Mouse (Mus musculus) lung, postnatal 36 days (tissue): ENCODE results near the gene Far1.

Source experiments
- DNase-seq: peaks from one replicate; pipeline ENCODE4 v3.0.0; 2022; ENCODE audit warnings: mixed read lengths

Far1 gene

DNA sequence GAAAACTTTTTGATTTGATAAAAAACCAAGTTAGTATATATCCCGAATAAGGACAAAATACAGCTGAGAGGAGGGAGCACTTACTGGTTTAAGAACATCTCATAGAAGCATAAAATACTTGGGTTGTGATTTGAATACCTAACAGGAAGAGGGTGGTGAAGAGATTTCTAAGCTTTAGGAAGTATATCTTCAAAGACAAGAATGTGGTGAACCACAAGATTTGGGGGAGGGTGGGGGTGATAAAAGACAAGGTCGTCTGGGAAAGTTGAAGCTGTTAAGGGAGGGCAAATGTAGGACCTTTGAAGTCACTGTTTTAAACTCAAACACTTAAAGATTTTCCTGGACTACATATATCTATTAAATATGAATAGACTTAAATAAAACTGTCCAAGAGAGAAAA, 59.1 kb downstream of the Far1 start:
- DNase-seq: no peak

DNA sequence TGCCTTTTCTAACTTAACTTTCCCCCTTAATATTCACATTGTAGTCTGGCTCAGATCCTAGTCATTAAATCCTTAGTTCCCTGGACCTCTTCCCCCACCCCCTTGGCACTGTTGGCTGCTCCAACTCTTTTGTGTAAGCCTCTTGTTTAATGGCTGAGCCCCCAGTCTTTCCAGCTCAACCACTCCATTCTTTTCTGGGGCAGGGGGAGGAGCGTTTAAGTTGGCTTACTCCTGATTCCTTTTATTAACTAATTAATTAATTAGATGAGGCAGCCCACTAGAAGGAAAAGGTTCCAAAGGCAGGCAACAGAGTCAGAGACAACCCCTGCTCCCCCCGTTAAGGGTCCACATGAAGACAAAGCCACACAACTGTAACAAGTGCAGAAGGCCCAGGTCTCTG, 68.5 kb downstream of the Far1 start:
- DNase-seq: no peak

DNA sequence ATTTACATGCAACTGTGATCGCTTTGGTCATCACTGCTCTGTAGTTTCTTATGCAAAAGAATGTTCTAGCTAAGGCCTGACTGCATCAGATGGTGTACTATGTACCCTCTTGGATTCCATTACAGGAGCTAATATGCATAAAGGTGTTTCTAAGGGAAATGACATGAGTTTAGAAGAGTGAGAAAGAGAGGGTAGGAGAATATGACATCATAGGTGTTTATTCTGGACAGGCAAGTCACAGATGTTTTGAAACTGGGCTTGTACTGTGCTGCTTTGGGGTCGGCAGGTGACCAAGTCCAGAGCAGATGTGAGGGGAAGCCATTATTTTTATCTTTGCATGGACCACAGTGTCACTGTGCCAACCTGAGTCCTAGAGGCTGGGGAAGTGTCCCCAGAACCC, 75.6 kb downstream of the Far1 start:
- no peak for DNase-seq

DNA sequence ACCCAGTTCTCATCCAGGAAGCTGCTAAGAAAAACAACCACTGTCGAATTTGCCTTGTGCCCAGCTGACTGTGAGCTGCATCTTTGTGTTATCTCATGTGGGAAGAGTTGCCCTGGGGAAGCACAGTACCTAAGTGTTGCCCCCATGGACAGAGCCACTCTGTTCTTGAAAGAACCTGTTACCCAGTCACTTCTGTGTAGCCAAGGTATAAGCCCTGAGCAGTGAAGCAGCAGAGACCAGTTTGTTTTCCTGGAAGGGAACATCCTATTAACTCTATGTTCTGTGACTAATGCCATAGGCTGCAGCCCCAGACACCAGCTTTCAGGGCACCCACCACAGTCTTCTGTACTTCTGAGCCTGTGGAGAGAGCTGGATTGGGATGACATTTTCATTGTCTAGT, 76.7 kb downstream of the Far1 start:
- DNase-seq: no peak

DNA sequence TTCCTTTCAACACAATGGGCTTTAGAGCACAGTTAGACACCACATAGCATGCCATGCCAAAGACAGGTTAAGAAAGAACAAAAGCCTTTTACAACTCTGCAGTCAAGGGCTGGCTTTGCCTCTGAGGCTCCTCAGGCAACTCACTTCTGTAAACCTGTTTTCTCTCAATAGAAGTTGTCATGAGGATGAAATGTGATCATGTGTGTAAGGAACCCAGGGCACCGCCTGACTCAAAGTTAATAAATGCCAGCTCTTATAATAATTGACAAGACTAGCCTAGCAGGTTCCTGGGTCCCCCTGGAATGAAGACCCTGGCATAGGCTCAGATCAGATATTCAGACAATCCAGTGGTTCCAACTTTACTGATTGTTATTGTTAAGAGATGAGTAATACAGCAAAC, 77.5 kb downstream of the Far1 start:
- DNase-seq: peak; percentile 23

DNA sequence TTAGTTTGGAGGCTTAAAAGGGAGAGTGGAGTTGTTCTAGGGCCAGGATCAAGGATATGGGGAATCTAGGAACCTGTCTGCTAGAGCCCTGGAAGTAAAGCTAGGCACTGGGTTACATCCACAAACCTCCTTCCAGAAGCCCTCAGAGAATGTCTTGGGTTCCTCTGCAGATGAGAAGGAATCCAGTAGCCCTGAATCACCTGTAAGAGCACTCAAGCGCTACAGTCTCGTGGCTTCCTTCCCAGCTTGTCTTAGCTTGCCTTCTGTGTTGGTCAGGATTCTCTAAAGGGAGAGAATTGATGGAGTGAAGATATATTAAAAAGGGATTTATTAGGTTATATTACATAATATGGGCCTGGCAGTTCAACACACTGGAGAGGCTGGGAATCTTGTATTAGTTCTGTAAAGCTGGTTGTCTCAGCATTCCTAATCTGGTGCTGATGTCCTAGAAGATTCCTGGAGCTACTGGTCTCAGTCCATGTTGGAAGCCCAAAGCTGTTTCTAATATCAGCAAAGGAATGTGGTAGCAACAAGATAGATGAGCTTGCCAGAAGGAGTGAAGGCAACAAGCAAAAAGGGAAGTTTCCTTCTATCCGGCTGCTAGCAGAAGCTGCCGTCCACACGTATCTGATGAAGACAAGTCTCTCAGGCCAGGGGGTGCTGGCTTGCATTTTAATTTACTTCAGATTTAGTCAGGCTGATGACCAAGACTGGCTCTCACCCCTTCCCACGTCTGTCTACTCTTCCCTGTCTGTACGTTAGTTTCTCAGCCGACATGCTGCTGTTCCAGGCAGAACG, 78.1 kb downstream of the Far1 start:
- DNase-seq: no peak

DNA sequence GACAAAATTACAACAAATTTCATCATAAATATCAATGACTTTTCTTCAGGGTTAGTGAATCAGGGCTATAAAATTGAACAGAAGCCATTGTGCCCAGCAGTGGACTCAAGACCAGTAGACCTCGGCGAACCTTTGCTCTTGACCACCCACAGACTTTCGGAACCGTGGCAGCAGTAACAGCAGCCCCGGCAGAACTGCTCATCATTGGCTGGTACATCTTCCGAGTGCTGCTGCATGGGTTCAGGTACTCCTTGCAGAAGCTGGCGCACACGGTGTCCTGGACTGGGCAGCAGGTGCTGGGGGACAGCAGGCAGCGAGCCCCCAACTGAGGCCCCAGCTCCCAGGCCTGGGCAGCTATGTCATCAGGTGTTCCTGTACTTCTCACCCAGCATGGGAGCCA, 79.1 kb downstream of the Far1 start:
- no peak for DNase-seq

DNA sequence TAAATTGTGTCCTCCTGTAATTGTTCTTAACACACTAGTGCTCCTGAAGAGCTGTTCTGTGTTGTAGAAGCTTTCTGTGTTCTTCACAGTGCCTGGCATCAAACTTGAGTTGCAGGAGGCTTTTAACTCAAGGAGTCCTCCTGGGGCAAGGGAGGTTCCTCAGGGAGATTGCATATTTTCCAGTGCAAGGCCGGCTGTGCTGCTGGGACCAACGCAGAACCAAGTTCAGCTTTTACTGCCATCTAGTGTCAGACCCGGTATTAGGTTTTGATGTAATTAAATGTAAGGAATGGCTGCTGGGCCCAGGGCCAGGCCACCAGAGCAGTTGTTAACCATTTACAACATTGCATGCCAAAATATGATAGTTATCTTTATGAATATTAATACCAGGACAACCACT, 80.7 kb downstream of the Far1 start:
- peak; percentile 87 for DNase-seq

DNA sequence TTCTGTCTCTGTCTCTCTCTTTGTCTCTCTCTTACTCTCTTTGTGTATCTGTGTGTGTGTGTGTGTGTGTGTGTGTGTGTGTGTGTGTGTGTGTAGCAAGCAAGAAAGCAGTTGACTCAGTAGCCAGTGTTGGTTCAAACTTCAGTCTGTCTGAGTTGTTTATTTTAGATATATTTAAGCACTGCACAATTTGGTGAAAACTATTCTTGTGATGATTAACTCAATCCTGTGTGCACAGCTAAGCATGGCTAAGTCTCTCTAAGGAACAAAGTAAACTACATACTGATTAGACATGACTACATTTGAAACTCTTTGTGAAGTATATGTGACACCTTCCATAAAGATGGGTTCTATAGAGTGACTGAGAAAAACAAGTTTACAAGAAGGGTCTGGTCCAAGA, 83.6 kb downstream of the Far1 start:
- DNase-seq: no peak

DNA sequence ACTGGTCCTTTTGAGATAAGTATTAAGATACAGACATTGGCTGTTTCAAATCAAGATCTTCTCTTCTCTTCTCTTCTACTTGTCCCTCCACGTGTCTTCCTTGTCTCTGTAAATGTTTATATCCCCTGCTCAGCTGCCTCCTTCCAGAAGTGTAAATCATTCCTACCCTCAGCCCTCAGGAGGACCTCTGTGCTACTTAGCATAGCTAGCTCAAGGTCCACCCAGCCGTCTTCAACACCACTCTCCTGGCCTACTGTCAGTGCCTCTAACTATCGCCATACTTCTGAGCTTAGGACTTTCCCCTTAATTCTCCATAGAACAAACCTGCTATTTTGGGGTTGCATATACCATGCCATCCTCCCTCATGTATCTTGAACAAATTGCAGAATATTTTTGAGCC, 88.2 kb downstream of the Far1 start:
- no peak for DNase-seq

DNA sequence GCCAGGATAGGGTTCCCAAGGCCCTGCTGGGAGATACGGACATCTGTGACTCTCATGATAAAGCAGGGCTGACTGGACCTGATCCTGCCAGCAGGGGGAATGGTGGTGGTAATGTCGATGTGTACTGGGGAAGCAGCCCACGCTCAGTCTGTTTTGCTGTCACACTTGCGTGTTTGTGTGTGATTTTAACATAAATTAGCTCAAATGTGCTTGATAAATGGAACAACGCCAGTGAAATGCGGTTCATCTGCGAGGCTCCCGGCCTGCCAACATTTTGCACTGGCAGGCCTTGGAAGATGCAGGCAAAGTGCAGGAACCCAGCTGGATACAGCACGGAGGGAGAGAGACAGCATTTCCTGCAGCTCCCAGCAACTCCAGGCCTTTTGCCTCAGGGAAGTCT, 94.3 kb downstream of the Far1 start:
- DNase-seq: no peak

DNA sequence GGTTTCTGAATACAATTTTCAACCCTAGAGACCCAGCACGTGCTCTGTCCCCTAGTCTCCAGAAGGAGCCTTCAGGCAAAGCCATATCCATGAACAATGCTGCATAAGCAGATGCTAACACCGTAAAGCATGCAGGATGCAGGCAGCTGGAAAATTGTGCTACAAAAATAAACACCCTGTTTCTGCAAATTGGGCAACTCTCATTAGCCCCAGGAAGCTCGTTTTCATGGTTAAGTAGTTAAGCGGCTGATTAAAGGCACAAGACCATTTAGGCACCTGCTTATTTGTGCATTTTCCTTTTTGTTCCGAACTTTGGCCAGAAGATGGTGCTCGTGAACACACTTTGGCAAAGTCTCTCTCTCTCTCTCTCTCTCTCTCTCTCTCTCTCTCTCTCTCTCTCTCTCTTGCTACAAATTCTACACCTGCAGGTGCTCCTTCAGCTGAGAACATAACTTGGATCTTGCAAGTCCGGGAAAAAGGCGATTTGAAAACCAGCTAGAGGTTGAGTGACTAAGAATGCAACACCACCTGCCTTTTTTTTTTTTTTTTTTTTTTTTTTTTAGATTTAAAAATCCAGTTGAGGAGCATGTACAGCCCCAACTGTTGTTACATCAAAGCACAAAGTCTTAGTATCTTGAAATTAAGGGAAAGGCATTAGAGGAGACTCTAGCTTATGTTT, 95.5 kb downstream of the Far1 start:
- DNase-seq: peak; percentile 71

DNA sequence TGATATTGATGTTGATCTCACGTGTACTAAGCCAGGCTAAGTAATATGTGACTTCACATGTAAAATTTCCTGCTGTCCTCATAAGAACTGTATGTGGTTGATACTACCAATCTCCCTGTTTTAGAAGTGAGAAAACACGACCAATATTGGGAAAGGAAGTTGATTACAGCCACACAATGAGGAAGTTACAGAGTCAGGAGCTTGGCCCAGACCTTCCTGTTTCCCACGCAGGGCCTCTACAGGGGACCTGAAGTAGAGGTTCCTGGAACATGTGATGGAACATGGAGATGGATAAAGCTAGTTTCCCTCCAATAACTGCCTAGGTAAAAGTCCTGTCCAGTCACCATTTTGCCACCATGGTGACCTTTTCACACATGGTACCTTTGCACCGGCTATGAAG, 99.0 kb downstream of the Far1 start:
- DNase-seq: peak; percentile 34

DNA sequence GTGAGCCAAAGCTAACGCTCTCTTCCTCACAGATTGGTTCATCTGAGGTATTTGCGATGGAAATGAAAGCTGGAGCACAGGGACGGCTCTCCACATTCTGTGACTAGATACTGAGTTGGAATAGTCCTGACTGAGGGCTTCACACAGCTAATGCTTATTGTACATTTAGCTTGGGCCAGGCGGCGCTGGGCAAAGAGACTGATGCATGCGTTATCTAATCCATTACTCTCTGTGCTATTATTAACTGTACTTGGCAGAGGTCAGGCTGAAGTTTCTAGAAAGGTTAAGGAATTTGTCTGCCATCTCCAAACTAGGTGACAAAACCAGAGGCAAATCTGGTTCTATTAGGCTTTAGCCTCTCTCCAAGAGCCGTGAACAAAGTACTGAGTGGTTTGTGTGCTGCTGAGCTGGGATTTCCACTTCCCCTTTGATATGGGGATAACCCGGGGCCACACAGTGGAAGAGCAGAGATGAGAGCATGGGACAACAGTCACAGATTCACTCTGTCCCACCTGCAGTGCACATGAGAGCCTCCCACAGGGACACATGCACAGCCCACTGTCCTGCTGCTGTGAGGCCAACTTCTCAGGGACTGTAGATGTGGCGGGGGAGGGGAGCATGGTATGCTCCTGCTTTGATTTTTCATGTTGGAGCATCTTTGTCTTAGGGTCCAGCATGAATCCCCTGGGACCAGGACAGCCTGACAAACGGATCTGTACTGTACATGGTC, 100.7 kb downstream of the Far1 start:
- no peak for DNase-seq

DNA sequence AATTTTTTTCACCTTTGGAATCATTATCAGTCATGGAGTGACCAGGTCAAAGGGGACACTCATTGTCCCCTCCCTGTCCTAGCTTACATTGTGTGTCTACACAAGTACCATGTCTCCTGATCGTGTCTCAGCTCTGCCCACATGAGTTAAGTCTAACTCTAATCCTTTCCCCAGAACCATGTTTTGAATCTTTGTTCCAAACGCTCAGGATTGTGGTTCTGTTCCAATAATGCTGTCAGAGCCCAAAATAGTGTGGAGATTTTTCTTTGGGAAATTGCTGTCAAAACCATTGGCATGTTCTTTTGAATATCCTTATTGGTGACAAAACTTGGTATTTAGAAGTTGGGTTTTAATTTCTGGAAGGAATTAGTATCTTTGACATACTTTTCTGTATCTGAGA, 105.5 kb downstream of the Far1 start:
- DNase-seq: no peak

DNA sequence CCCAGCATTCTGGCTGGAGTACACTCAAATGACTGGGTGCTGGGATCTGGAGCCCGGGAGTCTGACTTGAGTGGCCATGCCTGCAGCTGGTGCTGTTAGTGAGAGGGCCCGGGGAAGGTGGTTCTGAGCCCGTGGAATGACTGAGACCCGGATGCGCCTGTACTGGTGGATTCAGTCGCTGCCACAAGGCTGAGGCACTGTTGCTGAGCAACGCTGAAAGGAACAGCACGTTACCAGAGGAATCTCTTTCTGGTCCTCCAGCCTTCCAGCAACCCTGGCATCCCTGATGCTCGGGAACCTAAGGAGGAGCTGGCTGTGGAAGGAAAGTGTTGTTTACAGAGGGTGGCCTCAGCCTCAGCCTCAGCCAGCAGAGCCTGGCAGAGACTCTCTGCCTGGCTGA, 106.1 kb downstream of the Far1 start:
- no peak for DNase-seq
